Mouse (Mus musculus) A20 (cell line): ENCODE results near the gene Lmo1.

ENCODE experiments used
- DNase-seq: peaks from one replicate; pipeline ENCODE4 v3.0.0-alpha.2; 2011; ENCODE audit warnings: low read depth, low spot score

Lmo1 gene

DNA sequence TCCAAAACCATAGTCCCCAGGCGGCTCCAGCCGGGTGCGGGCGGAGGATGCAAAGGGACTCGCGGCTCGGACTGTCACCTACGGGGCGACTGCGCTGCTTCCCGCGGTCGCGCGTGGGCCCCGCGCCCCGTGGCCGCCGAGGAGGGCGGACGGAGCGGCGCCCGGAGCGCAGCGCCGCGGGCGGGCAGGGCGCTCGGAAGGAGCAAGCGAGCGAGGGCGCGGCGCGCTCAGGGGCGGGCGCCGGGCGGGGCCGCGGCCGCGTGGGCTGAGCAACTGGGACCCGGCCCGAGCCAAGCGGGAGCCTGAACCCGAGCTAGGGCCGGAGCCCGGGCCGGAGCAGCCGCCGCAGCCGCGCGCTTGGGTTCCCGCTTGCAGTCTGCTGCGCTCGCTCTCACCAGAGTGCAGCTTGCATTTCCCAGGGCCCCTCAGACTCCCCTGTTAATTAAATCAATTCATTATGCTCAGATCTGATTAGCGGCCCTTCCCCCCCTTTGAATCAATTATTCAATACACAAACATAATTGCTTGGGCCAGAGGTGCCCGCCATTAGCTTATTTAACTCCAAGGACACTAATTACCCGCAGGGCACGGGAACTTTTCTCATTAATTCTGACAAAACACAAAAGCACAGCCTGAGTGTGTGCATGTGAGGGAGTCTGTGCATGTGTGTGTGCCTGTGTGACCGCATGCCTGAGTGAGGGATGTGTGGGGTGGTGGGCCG lies at the start of gene Lmo1:
Gene Lmo1, minus strand, starts transcription at position 259 of the 721 bp plus-strand sequence.
- DNase-seq = no peak

DNA sequence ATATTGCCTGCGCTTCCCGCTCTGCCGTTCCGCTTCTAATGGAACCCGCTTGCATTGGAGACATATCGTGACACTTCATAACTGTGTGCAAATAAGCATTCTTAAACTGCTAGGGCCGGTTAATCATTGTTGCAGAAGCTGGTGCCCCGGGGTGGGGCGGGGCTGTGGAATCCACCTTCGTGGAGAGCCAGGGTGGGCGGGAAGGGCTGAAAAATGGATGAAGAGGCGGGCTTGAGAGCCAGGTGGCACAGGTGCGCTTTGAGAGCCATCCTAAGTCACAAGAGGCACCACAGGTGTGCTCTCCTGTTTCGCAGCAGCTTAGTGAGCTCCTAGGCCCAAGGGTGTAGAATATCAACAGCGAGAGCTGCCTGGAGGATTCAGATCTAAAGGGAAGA lies 46.7 kb upstream of the Lmo1 start:
- no peak for DNase-seq

DNA sequence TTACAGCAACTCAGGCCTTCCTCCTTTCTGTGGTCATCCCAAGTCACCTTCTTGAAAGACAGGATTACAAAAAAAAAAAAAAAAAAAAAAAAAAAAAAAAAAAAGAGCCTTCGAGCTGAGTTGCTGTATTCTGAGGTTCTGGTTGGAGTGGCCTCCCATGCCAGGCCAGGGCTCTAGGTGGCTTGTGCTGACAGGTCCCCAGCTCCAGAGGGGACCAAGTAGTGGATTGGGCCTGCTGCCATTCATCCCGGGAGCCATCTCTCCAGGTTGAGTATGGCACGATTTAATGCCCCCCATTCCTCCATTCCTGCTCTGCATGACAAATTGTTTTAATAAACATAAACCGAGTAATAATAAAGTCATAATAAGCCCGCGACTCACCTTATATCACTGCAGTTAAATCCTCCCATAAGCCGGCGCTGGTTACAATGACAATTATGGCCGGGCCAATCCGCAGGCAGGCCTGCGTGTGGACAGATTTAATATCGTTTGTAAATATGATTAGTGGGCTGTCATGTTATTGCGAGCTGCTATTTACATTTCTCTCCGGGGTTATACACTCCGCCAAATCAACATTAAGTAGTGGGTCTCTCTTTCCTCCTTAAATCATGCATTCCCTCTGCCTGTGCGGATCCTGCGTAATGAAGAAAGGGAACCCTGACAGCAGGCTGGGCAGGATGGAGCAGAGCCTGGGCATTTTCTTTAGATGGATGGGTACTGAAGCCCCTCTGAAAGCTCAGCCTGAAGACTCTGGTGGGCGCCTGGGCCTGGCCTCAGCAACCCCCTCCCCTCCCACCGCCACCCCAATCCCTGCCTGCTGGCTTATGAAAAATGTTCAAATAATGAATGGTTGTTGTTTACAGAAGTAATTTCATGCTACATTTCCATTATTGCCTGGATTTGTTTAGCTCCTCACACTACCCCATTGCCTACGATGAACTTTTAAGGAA lies 46.0 kb upstream of the Lmo1 start:
- DNase-seq = no peak

DNA sequence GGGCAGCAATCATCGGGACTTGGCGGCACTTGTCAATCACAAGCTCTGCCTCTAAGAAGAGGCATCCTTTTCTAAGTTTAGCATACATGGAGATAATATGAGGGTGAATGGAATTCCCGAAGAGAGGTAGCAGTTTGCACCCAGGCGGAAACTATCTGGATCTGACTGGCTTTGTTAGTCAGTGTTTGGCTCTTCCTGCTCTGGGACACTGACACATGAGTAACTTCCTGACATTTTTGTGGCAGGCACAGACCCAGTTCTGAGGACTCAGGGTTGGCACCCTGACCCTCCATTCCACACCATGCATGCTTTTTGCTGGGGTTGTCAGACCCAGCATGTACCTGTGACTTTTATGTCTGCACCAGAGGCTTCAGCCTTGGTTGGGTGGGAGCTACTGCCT lies 45.0 kb upstream of the Lmo1 start:
- no peak for DNase-seq

DNA sequence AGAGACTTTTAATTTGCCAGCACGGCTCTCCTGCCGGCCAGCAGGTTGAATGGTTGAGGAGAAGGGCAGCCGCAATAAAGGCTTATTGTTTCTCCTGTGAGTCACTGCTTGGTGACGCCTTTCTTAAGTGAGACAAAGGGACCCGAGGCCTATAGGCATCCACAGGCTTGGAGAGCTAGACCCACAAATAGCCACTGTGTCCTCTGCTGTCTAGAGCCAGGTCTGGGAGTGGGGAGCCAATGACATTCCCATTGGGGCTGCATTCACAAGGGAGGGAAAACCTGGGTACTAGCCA lies 43.9 kb upstream of the Lmo1 start:
- DNase-seq = no peak

DNA sequence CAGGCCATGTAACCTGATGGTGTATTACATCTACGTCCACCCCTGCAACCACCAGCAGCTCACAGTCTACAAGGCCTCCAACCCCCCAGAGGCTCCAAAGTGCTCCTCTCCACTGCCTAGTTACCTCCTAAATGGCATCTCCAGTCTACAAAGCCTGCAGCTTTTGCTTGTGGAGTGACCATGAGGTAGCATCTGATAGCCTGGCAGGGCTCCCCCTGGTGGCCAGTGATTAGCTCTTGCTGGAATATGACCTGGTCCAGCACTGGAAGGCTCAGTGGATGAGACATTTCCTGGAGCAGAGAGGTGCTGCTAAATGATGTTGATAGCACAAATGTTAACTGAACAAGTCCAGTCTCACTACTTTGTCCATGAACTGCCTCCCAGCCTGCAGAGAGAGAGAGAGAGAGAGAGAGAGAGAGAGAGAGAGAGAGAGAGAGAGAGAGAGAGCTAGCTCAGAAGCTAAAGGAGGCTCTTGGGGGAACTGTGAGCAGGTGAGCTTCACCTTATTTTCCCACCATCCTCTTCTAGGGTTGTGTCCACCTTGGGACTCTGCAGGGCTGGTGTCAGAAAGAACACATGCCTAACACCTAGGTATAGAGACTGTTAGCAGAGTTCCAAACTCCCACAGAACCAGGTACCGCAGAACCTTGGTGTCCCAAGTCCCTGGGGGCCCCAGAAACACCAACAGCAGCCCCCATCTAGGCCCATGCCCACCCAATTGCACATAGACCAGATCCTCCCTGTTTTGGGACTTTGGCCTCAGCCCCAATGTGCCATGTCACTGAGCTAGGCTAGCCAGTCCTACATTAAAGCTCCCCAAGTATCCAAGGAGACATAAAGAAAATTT lies 43.3 kb upstream of the Lmo1 start:
- DNase-seq = peak; percentile 49

DNA sequence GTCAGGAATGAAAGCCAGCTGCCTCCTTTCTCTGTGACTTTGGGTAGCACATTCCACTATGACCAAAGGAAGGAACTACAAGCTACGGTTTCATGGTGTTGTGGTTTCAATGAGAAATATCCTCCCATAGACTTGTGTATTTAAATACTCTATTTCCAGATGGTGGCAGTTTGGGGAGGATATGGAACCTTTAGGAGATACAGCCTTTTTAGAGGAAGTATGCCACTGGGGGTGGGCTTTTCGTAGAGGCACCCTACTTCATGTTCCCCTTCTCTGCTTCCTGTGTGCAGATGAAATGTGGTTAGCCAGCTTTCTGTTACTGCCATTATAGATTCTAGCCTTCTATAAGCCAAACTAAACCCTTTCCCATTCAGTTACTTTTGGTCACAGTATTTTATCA lies 34.8 kb upstream of the Lmo1 start:
- peak; percentile 5 for DNase-seq

DNA sequence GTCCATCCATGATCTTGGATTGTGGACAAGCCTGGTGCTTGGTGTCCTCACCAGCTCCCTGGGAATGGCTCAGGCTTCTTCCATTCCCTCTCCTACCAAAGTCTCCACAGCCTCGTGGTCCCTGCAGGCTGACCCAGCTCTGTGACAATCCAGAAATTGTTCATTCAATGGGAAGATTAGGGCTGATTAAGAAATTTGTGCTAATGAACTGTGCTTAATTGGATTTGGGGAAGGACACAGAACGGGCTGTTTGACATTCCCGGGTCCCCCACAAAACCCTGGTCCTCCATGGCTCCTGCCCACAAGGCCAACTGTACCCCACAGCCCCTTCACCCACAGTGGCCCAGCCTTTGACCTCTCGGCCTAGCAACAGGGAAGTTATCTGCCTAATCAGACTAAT lies 32.8 kb upstream of the Lmo1 start:
- DNase-seq = no peak

DNA sequence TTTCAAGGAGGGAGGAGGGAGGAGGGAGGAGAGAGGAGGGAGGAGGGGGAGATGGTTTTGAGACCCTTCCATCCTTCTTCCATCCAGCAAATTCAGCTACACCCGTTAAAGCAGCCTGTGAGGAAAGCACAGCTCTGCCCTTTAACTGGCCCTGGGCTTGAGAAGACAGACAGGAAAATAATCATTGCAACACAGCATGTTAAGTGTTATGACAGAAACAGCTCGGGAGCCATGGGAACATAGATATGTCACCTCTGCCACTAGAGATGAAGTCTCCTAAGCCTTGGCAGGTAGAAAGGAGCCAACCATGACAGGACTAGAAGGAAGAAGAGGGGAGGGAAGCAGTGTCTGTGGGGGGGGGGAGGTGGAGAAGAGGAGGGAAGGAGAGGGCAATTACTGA lies 31.4 kb upstream of the Lmo1 start:
- no peak for DNase-seq

DNA sequence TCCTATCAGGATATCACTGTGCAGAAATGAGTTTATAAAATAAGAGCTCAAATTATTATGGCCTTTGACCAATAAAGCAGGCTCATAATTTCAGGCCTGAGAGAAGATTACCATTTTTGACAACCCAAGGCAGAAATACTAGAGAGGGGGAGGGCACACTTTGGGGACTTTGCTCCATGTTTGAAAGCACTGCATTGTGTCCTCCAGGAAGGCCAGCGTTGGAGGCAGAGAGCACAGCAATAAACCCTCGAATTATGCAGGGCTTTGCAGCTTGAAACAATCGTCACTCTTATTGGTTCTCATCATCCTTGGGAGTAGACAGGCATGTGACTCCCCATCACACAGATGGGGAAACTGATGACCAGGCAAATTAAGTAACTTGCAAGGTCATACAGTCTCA lies 28.1 kb upstream of the Lmo1 start:
- no peak for DNase-seq

DNA sequence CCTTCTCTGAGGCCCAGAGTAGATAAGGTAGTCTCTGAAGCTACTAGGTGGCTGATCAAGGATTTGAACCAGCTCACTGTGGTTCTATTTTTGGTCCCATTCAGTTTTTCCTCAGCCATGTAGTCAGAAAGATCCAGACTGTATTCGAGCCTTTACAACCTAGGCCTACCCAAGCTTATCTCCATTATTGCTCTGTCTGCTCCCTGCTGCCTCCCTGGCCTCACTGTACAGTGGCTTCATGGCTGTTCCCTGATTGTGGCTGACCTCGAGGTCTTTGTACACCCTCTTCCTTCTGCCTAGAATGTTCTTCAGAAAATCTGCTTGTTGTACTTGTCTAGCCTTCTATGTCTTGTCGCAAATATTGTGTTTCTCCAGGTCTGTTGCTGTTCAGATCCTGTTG lies 25.6 kb upstream of the Lmo1 start:
- DNase-seq = no peak

DNA sequence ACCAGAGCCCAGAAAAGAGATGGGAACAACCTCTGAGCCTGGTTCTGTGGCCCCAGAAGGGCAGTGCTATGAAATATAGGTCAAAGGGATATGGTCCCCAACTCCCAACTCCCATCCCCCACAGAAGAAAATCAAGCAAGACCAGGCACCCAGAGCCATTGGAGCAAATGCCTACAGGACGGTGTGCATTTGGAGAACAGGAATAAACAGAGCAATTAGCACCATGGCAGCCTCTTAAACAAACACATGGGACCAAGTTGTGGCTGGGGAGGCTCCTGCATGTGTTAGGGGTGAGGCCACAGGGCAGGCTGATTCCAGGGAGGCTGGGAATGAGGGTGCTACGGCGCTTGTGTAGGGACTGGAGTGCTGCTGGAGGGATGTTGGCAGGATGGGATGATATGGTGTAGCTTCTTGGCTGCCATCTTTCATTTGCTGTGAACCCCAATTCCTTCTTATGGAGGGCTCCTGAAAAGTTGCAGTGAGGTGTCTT lies 22.2 kb upstream of the Lmo1 start:
- no peak for DNase-seq

DNA sequence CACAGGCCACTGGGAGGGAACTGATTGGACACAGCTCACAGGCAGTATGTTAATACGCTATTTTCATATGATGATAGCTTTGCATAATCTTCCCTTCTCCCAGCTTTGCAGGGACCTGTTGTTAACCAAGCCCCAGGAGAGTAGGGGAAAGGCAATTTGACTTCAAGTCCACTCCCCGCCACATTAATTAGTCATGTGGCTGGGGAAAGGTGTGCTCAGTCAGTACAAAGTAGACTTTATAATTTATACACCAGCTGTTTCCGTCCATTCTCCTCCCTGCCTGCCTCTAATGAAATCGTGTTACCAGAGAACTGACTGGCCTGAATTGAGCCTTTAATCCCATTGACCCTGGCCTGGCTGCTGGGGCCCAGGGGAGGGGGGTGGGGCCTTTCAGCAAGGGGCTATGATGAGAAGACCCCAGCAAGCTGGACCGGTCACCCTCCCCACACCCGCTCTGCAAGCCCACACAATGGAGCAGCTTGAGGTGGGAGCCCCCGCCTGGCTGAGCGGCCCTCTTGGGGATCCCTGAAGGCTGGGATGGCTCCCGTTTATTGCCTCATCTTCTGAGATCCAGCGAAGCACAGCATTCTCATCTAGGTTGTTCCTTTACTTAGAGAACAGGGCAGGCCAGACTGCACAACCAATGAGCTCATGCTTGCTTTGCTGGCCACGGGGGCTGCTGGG lies 21.5 kb upstream of the Lmo1 start:
- no peak for DNase-seq

DNA sequence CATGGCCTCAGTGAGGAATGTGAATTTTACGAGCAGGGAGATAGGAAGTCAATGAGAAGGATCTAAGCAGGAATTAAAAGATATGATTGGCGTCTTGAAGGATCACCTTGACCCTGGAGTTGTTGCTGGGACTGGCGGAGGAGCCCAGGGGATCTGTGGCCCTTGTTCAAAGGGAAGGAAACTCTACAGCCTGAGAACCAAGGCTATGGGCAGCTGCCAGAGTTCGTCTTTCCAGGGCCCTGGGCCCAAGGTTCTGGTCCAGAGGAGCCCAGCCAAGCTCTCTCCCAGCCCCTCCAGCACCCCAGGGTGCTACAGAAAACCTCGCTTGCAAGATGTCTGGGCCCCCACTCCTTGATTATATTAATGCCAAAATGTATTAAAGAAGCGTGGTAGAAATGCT lies 21.0 kb upstream of the Lmo1 start:
- no peak for DNase-seq

DNA sequence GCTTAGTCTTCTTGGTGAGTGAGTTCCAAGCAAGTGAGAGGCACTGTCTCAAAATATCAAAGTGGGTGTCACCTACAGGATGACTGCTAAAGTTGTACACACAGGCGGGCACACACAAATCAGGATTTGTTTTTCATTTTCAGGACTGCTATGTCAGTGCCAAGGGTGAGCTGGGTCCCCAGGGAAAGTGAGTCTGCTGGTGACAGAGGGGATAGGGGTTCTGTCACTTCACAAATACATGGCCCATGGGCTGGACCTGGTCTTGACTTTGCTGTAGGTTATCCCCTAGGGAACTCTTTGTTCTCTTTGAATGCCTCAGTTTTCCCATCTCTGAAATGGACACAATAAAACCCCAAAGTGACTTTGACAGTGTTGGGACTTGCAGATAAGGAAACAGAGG lies 19.8 kb upstream of the Lmo1 start:
- no peak for DNase-seq

DNA sequence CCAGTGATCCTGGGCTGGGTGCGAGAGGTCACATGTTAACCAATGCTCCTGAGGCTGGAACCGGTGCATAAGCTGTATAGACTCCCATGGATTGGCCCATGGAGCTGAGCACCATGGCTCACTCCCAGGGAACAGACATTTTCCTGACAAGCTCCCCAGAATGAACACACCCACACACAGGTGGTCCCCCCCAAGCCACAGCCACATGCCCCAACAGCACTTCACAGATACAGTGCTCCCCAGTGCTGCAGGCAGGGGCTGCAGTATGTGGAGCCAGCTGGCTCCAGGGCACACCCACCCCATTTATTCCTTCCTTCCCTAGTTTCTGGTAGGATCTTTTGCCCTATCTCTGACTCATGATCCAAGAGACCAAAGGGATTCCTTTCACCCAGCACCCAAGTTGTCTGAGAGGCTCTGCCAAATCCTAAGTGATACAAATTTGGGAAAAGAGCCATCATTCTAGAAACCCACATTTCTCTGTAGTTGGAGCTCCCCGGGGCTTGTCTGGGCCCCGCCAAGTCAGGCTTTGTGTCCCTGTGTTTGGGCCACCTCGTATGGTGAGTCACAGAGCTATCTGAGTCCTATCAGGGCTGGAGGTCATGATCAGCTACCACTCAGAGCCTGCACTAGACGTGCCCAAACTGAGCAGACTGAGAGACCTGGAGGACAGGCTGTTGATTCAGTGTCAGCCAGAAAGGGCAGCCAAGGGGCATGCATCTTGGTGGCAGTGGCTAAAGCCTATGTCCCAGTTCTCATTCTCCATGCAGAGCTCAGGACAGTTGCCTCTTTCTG lies 12.4 kb upstream of the Lmo1 start:
- no peak for DNase-seq

DNA sequence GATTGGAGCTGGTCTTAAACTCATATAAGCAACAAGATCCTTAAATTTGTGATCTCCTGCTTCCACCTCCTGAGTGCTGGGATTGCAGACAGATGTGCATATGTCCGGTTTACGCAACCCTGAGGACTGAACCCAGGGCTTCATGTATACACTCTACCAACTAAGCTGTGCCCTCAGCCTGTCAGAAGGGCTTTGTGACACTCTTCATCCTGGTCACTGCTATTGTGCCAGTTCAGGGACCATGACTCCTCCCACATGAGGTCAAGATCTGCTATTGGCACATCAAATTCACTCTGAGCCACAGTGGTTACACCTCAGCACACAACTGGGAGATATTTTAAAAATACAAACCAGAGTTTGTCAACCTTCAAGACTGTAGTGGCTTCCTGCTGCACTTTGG lies 11.0 kb upstream of the Lmo1 start:
- DNase-seq = no peak

DNA sequence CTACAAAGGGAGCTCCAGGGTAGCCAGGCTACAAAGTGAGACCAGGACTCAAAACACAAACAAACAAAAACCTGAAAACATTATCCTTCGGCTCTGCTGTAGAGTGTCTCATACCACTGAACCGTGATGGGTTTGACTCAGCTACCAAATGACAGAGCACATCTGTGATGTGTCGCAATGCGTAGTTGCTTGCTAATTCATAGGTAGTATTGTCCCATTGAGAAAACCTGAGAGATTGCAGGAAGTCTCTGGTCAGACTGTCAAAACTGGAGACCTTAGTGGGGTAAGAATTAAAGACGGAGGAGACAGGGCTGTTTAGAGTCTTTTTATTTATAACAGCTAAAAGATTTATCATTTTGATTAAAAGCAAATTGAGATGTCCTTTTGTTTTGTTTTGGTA lies 10.6 kb upstream of the Lmo1 start:
- no peak for DNase-seq

DNA sequence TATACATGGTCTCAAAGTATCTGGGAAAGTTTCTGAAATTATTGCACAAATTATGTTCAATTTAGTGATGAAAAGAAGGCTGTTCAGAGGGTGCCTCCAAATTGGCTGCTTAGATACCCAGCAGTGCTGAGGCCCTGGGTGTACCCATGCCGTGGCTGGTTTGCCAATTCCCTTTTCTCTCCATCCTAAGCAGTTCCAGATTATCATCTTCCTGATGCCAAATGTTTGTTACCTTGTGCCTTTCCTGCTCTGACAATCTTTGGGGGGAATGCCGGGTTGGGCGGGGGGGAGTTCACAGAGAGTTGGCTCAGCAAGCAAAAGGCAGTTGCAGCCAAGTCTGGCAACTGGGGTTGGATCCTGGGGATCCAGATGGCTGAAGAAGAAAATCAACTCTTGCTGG lies 1.7 kb upstream of the Lmo1 start:
- DNase-seq = no peak

DNA sequence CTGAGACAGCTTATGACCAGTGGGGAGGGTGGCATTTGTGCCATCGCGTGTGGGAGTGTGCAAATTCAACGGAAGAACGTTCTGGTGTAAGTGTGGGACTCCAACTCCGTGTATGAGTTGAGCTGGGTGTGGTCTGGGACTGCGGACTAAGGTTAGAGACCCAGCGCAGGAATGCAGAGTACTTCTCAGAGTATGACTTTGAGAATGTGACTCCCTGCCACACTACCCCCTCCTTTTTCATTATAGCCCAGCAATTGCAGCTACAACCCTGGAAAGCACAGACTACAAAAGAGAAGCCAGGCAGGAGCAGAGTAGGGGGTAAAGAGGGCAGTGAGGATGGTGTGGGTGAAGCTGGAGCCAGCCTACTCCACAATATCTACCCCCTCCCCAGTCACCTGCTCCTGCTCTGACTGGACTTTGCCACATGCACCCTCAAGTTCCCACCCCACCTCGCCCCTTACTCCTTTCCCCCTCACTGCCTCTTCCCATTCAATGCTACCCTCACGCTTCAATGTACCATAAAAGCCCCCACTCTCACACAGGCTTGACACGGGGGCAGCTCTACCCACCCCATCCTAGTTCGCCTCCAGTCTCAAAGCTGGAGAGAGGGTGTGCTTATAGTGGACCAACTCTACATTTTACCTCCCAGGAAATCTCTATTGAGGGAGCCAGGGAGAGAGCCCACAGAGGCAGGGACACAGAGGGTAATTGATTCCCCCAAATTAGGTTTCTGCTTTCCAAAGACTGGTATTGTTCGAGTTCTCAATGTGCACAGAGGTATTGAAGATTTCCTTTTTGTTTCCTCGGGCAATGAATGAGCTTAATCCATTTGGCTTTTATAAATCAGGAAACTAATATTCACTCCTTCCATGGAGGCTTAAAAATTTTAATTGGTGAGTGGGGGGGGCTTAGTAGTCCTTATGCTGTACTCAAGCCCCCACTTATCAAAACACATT lies 941 bp upstream of the Lmo1 start:
- DNase-seq = no peak
